In the genomic region with DNA sequence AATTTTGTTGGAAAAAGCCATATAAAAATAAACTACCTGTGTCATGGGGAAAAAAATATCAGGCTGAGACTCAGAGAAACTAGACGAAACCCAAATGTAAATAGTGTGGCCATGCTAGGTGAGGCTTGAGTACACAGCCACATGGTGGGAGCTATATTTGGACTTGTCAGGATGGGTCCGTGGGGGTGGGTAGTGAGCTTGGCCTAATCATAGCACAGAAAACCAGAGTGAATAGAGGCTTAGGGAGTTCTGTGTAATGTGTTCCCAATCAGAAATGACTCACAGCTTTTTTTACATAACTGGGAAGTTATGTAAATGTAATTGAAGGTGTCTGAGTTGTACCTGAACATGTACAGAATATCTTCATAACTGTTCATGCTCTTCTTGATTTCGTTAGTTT, we compare ENCODE assay signal across 21 mouse cellular contexts.
DNase-seq lines count a peak whose midpoint lies in the region; ATAC-seq lines count a peak whose summit lies in the region.
"Had no signal": no experiment of that assay in that cellular context is flagged by ENCODE, and none has a peak within 500 bp of the region (broad histone marks: within the 10 kb centered on the region; RNA-seq: fewer than 3 reads in every experiment).

No protein-coding gene starts in this region.

- DNase-seq in layer of hippocampus, adult 8-10 months (ENCODE audit: low spot score in 2 of 2): peak; percentile 7 to 12
- no peak for DNase-seq in layer of hippocampus, postnatal 10 days (ENCODE audit: low spot score in 2 of 2)
- DNase-seq in left cerebral cortex, adult 9 months (ENCODE audit: low spot score in 2 of 2): peak; percentile 51 to 54
- DNase-seq in adrenal gland, postnatal 10 days: no peak
- DNase-seq: adrenal gland, postnatal 36 days; gastrocnemius, adult 2 months; heart, adult 11 months; heart, postnatal 14 days; kidney, adult 18-20 months; kidney, postnatal 10 days; liver; lung, postnatal 10 days had no signal

- ATAC-seq in frontal cortex, adult (ENCODE audit: low TSS enrichment): peak; percentile 87
- peak; percentile 71 for ATAC-seq in stomach, embryonic 15.5 days (ENCODE audit: insufficient read depth, low FRiP score, low read depth)
- ATAC-seq in monocyte, adult 5-6 weeks (replicated peaks; ENCODE audit: insufficient number of reproducible peaks, low FRiP score, low TSS enrichment, poor library complexity, severe bottlenecking): no peak
- ATAC-seq: forebrain, embryonic 14.5 days; midbrain, embryonic 13.5 days had no signal

- H3K9ac ChIP-seq in stomach, embryonic 15.5 days: no peak overlapping the region
- H3K9ac ChIP-seq: embryonic facial prominence, embryonic 12.5 days; heart, embryonic 12.5 days; hindbrain, embryonic 12.5 days; midbrain, embryonic 13.5 days had no signal

- H3K27me3 ChIP-seq in stomach, embryonic 15.5 days (replicated peaks): no peaks in the 10 kb centered on the region
- H3K27me3 ChIP-seq: CH12.LX; embryonic facial prominence, embryonic 12.5 days; heart, embryonic 12.5 days; hindbrain, embryonic 12.5 days; midbrain, embryonic 13.5 days had no signal

- no peaks in the 10 kb centered on the region for H3K9me3 ChIP-seq in stomach, embryonic 15.5 days
- H3K9me3 ChIP-seq: embryonic facial prominence, embryonic 12.5 days; heart, embryonic 12.5 days; hindbrain, embryonic 12.5 days; midbrain, embryonic 13.5 days had no signal

- no peak overlapping the region for H3K4me2 ChIP-seq in stomach, embryonic 15.5 days
- H3K4me2 ChIP-seq: embryonic facial prominence, embryonic 12.5 days; heart, embryonic 12.5 days; hindbrain, embryonic 12.5 days; midbrain, embryonic 13.5 days had no signal

- no peak overlapping the region for H3K4me3 ChIP-seq in stomach, embryonic 15.5 days (replicated peaks)
- H3K4me3 ChIP-seq: embryonic facial prominence, embryonic 12.5 days; gastrocnemius, adult 2 months; heart, embryonic 12.5 days; hindbrain, embryonic 12.5 days; midbrain, embryonic 13.5 days had no signal

- no peaks in the 10 kb centered on the region for H3K36me3 ChIP-seq in stomach, embryonic 15.5 days
- H3K36me3 ChIP-seq: embryonic facial prominence, embryonic 12.5 days; heart, embryonic 12.5 days; hindbrain, embryonic 12.5 days; midbrain, embryonic 13.5 days had no signal

- 63% methylated on average over 3 of the region's 3 CpGs for WGBS in stomach, embryonic 15.5 days

- H3K27ac ChIP-seq in stomach, embryonic 15.5 days: no peak overlapping the region
- H3K27ac ChIP-seq: embryonic facial prominence, embryonic 12.5 days; gastrocnemius, adult 2 months; hindbrain, embryonic 12.5 days; midbrain, embryonic 13.5 days had no signal

- no peaks in the 10 kb centered on the region for H3K4me1 ChIP-seq in stomach, embryonic 15.5 days
- H3K4me1 ChIP-seq: embryonic facial prominence, embryonic 12.5 days; heart, embryonic 12.5 days; hindbrain, embryonic 12.5 days; midbrain, embryonic 13.5 days had no signal

Comparison
In these comparisons a context has a peak if more than half of its experiments do, and no peak if none do; other contexts are left out.
1. DNase-seq: peak in layer of hippocampus, adult 8-10 months (2 of 2) and left cerebral cortex, adult 9 months (2 of 2); none in layer of hippocampus, postnatal 10 days (0 of 2) and adrenal gland, postnatal 10 days (single experiment).